ENCODE assay signal across 8 mouse cellular contexts in the genomic region with DNA sequence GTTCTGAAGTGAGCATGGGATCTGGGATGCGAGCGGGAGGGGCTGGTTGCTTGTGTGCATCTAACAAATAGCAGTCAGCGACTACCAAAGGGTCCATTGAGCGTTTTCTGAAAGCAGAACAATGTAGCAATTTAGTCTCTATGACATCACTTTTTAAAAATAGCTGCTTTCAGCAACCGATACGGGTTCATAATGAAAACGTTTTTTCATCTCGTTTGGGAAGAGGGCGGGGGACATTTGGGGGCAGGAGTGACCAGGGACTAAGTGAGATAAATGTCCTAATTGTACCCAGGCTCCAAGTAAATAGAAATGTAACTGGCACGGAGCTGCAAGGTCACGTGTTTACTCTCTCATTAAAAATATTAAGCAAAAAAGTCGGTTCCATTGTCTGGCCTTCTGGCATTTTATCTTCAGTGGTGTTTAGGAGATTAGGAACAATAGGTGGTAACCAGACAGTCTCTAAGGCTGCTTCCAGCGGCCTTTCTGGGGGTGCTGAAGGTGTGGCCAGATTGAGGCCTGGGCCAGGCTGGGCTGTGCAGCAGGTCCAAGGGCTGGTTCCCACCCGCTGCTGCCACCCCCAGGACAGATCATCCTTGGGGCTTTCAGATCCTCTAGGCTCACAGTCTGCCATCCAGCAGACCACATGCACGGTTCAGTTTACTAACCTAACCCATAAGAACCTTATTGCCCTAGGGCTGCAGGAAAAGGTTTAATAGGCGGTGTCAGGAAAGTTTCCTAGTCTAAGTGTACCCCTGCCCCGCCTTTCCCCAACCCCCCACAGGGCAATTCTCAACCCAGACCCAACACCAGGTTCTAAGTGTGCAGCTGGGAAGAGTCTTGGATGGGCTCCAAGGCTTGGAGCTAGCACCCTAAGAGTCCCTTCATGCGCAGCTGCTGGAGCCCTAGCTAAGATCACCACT.
A peak's percentile ranks its signal among the peaks of the same experiment; 100 is the strongest.
DNase-seq lines count a peak whose midpoint lies in the region; ATAC-seq and TF ChIP-seq lines count a peak whose summit lies in the region.

No protein-coding gene starts in this region.

- H3K27ac ChIP-seq in CH12.LX (ENCODE audit: insufficient read depth, low read depth), result no peak overlapping the region
- peak overlapping the region; percentile 61 for H3K27ac ChIP-seq in hindbrain, embryonic 14.5 days
- no peak overlapping the region for H3K27ac ChIP-seq in midbrain, embryonic 12.5 days (replicated peaks)
- peak overlapping the region; percentile 87 for H3K27ac ChIP-seq in stomach, embryonic 16.5 days (ENCODE audit: low read length)

- in situ Hi-C loops in CH12.LX (cut with MboI; ENCODE audit: low pct_ligation_motif_present, low pct_unique_long_range_greater_than_20kb, low sequenced_read_pairs), result no loop called here

- no peak for DNase-seq in CH12.LX (ENCODE audit: extremely low read depth)
- peak; percentile 60 for DNase-seq in brain, embryonic 18.5 days (ENCODE audit: low read depth, low spot score)
- DNase-seq in gastrocnemius, adult 8-10 months (ENCODE audit: low spot score in 2 of 2), result peak; percentile 33 to 43
- peak; percentile 67 for DNase-seq in hindbrain, embryonic 14.5 days (ENCODE audit: low spot score)
- DNase-seq in layer of hippocampus, postnatal 10 days (ENCODE audit: low spot score in 2 of 2), result peak; percentile 58 to 70
- DNase-seq in thymus, postnatal 14 days, result no peak

- peak; percentile 90; the same call in 1 of the 2 replicates for ATAC-seq in hindbrain, embryonic 14.5 days (ENCODE audit: low FRiP score)
- peak; percentile 84 for ATAC-seq in midbrain, embryonic 12.5 days (ENCODE audit: low FRiP score, low read depth)
- peak; percentile 86 for ATAC-seq in stomach, embryonic 16.5 days (ENCODE audit: insufficient read depth, low FRiP score)

- H3K9ac ChIP-seq in CH12.LX (ENCODE audit: insufficient read depth, low read depth), result no peak overlapping the region
- no peak overlapping the region for H3K9ac ChIP-seq in hindbrain, embryonic 14.5 days
- H3K9ac ChIP-seq in midbrain, embryonic 12.5 days (replicated peaks), result no peak overlapping the region
- peak overlapping the region; percentile 51; the same call in 1 of the 2 replicates for H3K9ac ChIP-seq in stomach, embryonic 16.5 days (ENCODE audit: low read length)

- TF ChIP-seq RAD21 in CH12.LX (IDR thresholded peaks at IDR 0.05; ENCODE audit: low read depth, low read length), result no peak; the same call in 1 of the 2 replicates

- H3K79me2 ChIP-seq in CH12.LX (replicated peaks; ENCODE audit: control insufficient read depth, extremely low read depth, insufficient read depth, poor library complexity, severe bottlenecking), result no peaks in the 10 kb centered on the region

- TF ChIP-seq EP300 in CH12.LX (IDR thresholded peaks at IDR 0.05; ENCODE audit: low read length), result no peak

- H3K27me3 ChIP-seq in CH12.LX (replicated peaks), result no peaks in the 10 kb centered on the region
- H3K27me3 ChIP-seq in hindbrain, embryonic 14.5 days (ENCODE audit: control insufficient read depth, insufficient read depth, low read length), result no peaks in the 10 kb centered on the region
- no peaks in the 10 kb centered on the region for H3K27me3 ChIP-seq in midbrain, embryonic 12.5 days
- no peaks in the 10 kb centered on the region for H3K27me3 ChIP-seq in stomach, embryonic 16.5 days (ENCODE audit: control insufficient read depth, insufficient read depth, low read length)

- no peaks in the 10 kb centered on the region for H3K9me3 ChIP-seq in CH12.LX (replicated peaks; ENCODE audit: low read length)
- H3K9me3 ChIP-seq in hindbrain, embryonic 14.5 days (ENCODE audit: control insufficient read depth, low read length), result no peaks in the 10 kb centered on the region
- H3K9me3 ChIP-seq in midbrain, embryonic 12.5 days, result no peaks in the 10 kb centered on the region
- no peaks in the 10 kb centered on the region for H3K9me3 ChIP-seq in stomach, embryonic 16.5 days (replicated peaks; ENCODE audit: control insufficient read depth, low read length)

- H3K4me1 ChIP-seq in CH12.LX (ENCODE audit: control insufficient read depth in 1 of 2, insufficient read depth in 2 of 2), result peaks cover 3 to 9% of the 10 kb centered on the region in 2 experiments; a peak in 3 of 4 replicates
- peaks cover 16% of the 10 kb centered on the region; the same call in 1 of the 2 replicates for H3K4me1 ChIP-seq in hindbrain, embryonic 14.5 days (replicated peaks; ENCODE audit: control insufficient read depth, insufficient read depth, low read length)
- peaks cover 24% of the 10 kb centered on the region for H3K4me1 ChIP-seq in midbrain, embryonic 12.5 days
- peaks cover 18% of the 10 kb centered on the region for H3K4me1 ChIP-seq in stomach, embryonic 16.5 days (ENCODE audit: control insufficient read depth, insufficient read depth, low read length)

- dilution Hi-C loops in CH12.LX (cut with MboI; ENCODE audit: extremely low pct_ligation_motif_present, extremely low pct_unique_long_range_greater_than_20kb, low sequenced_read_pairs), result no loop called here

- no peaks in the 10 kb centered on the region for H3K36me3 ChIP-seq in CH12.LX (replicated peaks in 1 of 2; ENCODE audit: control insufficient read depth in 1 of 2, insufficient read depth in 1 of 2, low read length in 1 of 2)
- no peaks in the 10 kb centered on the region for H3K36me3 ChIP-seq in hindbrain, embryonic 14.5 days (replicated peaks; ENCODE audit: control insufficient read depth, insufficient read depth)
- no peaks in the 10 kb centered on the region for H3K36me3 ChIP-seq in midbrain, embryonic 12.5 days
- no peaks in the 10 kb centered on the region for H3K36me3 ChIP-seq in stomach, embryonic 16.5 days (ENCODE audit: control insufficient read depth, insufficient read depth, low read length)

- TF ChIP-seq CTCF in CH12.LX (conservative IDR thresholded peaks at IDR 0.05 in 1 of 2, IDR thresholded peaks at IDR 0.05 in 1 of 2; ENCODE audit: low read depth in 2 of 2, low read length in 2 of 2), result 0 out of 4 replicates have a peak, but pooled peaks of 1 of the 2 experiments have one; percentile 14

- no peak overlapping the region for H3K4me3 ChIP-seq in CH12.LX (replicated peaks in 1 of 3; ENCODE audit: low read depth in 2 of 3, low read length in 2 of 3, poor library complexity in 1 of 3)
- no peak overlapping the region for H3K4me3 ChIP-seq in hindbrain, embryonic 14.5 days (replicated peaks; ENCODE audit: low read length)
- H3K4me3 ChIP-seq in midbrain, embryonic 12.5 days, result no peak overlapping the region
- H3K4me3 ChIP-seq in stomach, embryonic 16.5 days (replicated peaks; ENCODE audit: low read length), result peak overlapping the region; percentile 1; the same call in 1 of the 2 replicates

- WGBS in hindbrain, embryonic 14.5 days, result 27% methylated on average over 18 of the region's 18 CpGs
- WGBS in midbrain, embryonic 12.5 days, result 42% methylated on average over 18 of the region's 18 CpGs
- WGBS in stomach, embryonic 16.5 days, result 30% methylated on average over 18 of the region's 18 CpGs

- no peak overlapping the region for H3K4me2 ChIP-seq in CH12.LX (ENCODE audit: insufficient read depth, low read depth, poor library complexity, severe bottlenecking)
- H3K4me2 ChIP-seq in hindbrain, embryonic 14.5 days (replicated peaks), result peak overlapping the region; percentile 13; the same call in 1 of the 2 replicates
- no peak overlapping the region for H3K4me2 ChIP-seq in midbrain, embryonic 12.5 days (replicated peaks)
- 0 out of 2 replicates have a peak overlapping the region, but pooled peaks have one; percentile 33 for H3K4me2 ChIP-seq in stomach, embryonic 16.5 days (ENCODE audit: low read depth, low read length)

- no peak for TF ChIP-seq POLR2A in CH12.LX (IDR thresholded peaks at IDR 0.05; ENCODE audit: low read depth, low read length)

TF ChIP-seq in CH12.LX, 34 proteins besides CTCF, POLR2A, EP300 and RAD21:
- peak; percentile 74 for TF ChIP-seq JUN (IDR thresholded peaks at IDR 0.05; ENCODE audit: insufficient read depth, low read depth, low read length)
- TF ChIP-seq GABPA (IDR thresholded peaks at IDR 0.05; ENCODE audit: insufficient replicate concordance, low read depth, low read length), result no peak
- peak; percentile 67; the same call in 1 of the 2 replicates for TF ChIP-seq MEF2A (IDR thresholded peaks at IDR 0.05; ENCODE audit: borderline replicate concordance, low read depth, low read length)
- no peak for TF ChIP-seq MXI1 (IDR thresholded peaks at IDR 0.05; ENCODE audit: low read depth, low read length)
- 0 out of 2 replicates have a peak, but pooled peaks have one; percentile 3 for TF ChIP-seq SMC3 (IDR thresholded peaks at IDR 0.05; ENCODE audit: low read depth, low read length)
- 0 out of 2 replicates have a peak, but pooled peaks have one; percentile 24 for TF ChIP-seq ZNF384 (IDR thresholded peaks at IDR 0.05; ENCODE audit: low read depth, low read length)
TF ChIP-seq in CH12.LX: peak in this region for 4.

Comparison
In these comparisons a context has a peak if more than half of its experiments do, and no peak if none do; other contexts are left out.
1. DNase-seq: peak in brain, embryonic 18.5 days (single experiment), gastrocnemius, adult 8-10 months (2 of 2), hindbrain, embryonic 14.5 days (single experiment) and layer of hippocampus, postnatal 10 days (2 of 2); none in CH12.LX (single experiment) and thymus, postnatal 14 days (single experiment).
2. H3K27ac ChIP-seq: peak in hindbrain, embryonic 14.5 days (single experiment) and stomach, embryonic 16.5 days (single experiment); none in CH12.LX (single experiment) and midbrain, embryonic 12.5 days (single experiment).
3. H3K4me2 ChIP-seq: peak in hindbrain, embryonic 14.5 days (single experiment) and stomach, embryonic 16.5 days (single experiment); none in CH12.LX (single experiment) and midbrain, embryonic 12.5 days (single experiment).
4. Peak in every context shown above with its lines, with median percentiles within 50 percentile points of each other: ATAC-seq.